Mouse (Mus musculus) frontal cortex, postnatal 25 days (tissue): Measurements from ENCODE around the gene Elk3.

Source experiments
- DNase-seq, 2 experiments: peaks; one replicate each; pipeline ENCODE4 v3.0.0; 2022; ENCODE audit warnings: low spot score in 2 of 2

Gene Elk3

GRCm38 (mm10) chr10:93267509-93267908 is 43.4 kb downstream of the Elk3 start:
- no peak for DNase-seq

- no peak for DNase-seq
Measured at GRCm38 (mm10) chr10:93266521-93266920, 44.4 kb downstream of the Elk3 start.

DNA sequence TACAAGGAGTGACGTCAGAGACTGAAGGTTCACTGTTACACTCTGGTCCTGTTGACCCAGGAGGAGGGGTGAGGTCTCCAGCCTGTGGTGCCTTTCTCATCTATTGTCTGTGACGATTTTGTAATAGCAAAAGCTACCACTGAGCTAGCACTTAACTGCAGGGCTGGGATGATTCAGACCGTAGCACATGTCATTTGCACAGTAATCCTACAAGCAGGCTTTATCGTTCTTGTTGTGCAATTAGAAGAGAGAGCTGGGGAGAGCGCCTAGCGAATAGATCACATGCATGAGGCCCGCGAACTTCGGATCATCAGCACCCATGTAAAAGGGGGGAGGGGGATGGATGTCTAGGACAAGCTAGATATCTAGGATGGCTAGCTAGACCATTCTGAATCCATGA is 45.1 kb downstream of the Elk3 start:
- no peak for DNase-seq

DNA sequence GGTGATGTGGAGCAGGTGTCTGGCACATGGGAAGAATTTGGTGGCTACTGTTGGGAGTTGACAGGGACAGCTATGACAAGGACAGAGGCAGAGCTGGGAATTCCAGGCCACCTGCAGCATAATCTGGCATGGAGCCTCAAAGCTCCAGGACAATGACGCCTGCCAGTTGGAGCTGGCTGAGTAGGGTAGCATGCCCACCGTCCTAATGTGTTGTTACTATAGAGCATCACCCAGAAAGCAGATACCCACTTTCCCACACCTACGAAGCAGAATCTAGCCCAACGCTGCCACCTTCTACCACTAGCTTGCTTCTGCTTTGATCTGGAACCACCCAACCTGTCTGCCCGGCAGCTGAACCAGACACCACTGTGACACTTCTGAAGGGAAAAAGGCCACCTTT is 46.9 kb downstream of the Elk3 start:
- no peak for DNase-seq

DNA sequence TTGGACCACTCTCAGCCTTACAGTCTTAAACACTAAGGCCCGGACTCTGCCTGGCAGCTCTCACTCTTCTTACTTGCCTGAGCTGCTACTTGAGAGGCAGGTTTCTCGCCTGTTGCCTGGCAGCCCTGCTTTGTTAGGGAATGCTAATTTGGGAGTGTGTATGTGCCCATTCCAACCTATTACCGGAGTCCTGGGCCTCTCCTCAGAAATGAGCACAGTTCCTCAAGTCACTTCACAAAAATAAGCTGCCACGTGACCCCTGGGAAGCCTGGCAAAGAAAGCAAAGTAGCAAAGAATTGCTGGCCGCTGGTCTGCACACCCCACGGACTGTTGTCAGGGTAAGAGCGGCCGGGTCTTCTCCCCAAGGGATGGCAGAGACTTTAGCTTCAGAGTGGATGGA is 47.5 kb downstream of the Elk3 start:
- DNase-seq: no peak

DNA sequence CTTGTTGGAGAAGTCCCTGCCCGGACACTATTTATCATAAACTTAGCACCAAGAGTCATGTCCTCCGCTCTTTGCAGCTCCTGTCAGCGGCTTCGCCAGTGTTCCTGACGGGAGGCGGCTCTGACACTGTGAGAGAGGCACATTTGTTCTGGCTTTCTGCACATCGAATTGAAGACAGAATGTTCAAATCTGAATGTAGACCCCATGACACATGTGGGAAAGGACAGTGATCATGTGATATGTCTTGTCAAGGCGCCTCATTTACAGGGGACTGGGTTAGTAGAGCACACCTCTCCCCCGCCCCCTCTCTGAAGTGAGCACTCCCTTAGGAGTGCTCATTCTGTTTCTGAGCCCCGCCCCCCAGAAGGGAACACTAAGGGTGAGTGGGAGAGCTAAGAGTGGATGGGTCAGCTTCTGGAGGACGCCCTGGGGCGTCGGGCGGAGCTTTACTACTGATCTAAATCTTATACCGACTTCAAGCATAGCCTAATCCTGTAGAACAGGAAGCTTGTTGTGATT is 48.9 kb downstream of the Elk3 start:
- DNase-seq: no peak

DNA sequence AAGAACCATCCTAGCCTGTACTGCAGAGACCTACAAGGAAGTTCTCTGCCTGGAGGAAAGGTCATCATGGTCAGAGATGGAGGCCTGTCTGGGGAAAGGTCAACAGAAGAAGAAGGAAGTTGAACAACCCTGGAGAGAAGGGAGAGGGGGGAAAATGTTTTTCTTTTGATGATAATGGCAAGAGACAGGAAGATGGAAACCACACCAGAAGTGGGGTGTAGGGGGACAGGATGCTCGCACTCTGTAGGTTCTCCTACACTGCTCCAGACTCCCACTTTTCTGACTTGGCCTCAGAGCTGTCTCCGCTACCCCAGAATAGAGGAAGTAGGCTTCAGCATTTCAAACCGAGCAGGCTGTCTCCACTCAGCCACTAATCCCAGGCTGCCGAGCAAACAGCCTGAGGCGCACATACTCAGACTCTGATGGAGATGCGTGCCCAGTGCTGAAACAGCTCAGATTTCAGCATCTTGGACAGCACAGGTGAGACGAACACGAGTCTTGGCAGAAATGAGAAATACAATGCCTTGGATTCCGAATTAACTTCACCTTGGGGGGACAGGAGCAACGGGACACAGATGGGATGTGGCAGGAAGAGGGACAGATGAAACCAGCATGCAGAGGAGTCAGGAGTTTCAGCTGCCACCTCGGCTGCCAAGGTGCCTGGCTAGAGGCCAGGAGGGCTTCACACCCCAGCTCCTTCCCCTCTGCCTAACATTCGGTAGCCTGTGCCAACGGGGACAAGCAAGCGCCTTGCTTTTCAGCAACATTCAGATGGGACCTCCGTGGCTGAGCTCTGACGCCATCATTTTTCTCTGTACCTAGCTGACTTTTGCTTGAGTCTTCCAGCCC is 49.6 kb downstream of the Elk3 start:
- no peak for DNase-seq

GRCm38 (mm10) chr10:93259826-93260225 is 51.1 kb downstream of the Elk3 start:
- no peak for DNase-seq

DNA sequence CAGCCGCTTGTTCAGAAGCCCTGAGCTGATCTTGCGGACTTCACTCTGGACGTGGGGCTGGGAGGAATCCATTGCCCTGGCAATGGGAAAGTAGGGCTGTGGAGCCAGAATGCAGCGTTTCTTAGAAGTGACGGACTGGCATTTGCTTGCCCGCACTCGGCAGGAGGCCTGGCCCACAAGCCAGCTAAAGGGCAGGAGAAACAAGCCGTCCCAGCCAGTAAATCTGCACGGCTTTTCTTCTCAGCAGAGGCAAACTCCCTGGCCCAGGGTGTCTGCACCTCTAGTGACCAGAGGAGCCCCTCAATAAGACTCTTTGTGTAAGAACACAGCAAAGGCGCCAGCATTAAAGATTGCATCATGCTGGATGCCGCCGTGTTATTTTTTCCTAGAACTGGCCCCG is 55.6 kb downstream of the Elk3 start:
- DNase-seq: no peak

DNA sequence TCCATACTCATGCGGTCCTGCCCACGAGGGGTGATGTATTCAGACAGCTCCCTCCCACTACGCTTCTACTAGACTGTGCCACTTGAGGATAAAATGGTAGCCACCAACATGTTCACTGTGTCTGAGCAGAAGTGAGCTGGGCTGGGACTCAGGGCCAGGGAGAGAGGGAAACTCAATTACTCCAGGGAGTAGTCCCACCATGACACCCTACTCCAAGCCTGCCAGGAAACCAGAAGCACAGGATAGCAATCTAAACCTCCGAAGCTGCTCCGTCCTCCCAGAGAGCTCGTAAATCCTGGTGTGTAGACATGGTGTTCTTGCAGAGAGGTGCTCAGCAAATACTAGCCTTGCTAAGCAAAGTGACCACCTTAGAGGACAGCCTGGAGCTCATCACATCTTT is 57.8 kb downstream of the Elk3 start:
- no peak for DNase-seq

DNA sequence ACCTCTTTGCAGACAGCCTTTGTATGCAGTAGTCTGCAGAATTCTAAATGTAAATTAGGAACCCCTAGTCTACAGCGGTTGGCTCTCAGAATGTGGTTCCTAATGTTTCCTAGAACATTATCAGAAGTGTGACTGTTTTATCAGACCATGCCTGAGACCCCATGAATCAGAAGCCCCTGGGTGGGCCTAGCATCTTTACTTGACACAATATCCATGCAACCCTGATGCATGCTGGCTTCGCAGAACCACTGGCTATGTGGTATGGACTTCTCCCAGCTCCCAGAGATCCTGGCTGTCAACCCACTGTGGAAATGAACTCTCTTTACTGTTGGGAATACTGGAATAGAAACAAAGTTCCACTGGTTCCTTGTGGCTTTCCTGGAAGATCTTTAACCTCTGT is 58.3 kb downstream of the Elk3 start:
- no peak for DNase-seq

DNA sequence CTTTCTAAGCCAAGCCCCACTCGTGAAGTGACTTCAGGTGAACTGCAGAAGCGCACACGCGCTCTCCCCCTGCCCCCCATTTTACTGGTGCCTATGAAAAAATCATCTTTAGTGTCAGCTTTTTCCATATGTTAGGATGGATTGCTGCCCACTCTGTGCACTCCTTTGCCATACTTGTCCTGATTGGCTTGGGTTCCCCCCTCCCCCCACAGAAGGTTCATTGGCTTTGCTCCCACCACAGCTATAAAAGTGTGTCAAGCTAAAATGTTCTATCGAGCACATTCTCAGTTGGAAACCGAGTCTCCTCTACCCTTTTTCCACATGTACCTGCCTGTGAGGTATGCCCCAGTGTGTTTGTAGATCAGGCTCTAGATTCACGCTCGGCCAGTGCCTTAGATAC is 59.5 kb downstream of the Elk3 start:
- no peak for DNase-seq

- no peak for DNase-seq
Measured at GRCm38 (mm10) chr10:93250436-93251317, 60.3 kb downstream of the Elk3 start.

DNA sequence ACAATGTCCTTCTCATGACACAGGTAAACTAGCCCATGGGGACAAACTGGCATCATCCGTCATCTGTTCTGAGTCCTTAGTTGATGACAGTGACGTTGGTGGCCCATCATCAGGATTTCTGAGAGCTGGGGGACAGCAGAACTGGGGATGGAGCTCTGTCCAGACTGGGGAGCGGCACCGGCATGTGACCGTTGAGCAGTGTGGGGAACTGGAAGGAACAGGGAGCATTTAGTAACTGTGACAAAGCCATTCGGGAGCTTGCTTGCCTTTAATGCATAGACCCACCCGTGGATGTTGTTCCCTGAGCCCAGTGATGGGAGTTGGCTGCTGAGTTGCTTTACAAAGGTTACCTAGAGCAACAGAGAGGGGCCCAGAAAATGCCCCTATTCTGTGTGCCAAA is 61.0 kb downstream of the Elk3 start:
- DNase-seq: no peak

DNA sequence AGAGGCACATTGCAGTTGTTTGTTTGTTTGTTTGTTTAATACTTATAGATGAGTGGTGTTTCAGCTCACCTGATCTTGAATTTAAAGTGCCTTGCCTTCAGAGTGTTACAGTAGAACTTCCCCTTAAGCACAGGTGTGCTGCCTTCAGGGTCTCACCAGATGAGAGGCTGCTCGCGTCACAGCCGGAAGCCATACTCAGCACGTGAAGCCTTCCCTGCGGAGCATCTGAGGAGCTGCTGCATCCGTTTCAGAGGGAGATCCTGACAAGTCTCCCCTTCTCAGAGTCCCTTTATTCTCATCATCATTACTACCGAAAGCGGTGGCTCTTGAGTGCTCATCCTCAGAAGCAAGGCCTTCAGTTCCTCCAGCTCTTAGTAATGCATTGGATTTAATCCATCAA is 62.5 kb downstream of the Elk3 start:
- no peak for DNase-seq

- DNase-seq: no peak
Measured at GRCm38 (mm10) chr10:93247902-93248301, 63.0 kb downstream of the Elk3 start.

DNA sequence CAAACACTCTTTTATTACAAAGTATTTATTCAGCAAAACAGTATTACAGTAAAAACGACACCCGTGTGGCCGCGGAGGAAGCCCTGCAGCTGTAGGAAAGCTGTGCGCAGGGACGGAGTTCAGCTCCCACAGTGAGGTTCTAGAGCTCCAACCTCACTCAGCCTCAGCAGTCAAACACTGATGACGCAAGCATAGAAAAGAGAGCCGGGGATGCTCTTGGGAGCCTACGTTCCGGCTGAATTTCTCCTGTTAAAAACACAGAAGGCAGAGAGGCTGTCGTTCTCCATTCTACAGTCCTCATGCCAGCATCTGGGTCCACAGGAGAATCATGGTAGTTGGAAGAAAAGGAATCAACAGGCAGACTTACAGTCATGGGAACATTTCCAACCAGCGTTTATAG is 63.5 kb downstream of the Elk3 start:
- DNase-seq: no peak

DNA sequence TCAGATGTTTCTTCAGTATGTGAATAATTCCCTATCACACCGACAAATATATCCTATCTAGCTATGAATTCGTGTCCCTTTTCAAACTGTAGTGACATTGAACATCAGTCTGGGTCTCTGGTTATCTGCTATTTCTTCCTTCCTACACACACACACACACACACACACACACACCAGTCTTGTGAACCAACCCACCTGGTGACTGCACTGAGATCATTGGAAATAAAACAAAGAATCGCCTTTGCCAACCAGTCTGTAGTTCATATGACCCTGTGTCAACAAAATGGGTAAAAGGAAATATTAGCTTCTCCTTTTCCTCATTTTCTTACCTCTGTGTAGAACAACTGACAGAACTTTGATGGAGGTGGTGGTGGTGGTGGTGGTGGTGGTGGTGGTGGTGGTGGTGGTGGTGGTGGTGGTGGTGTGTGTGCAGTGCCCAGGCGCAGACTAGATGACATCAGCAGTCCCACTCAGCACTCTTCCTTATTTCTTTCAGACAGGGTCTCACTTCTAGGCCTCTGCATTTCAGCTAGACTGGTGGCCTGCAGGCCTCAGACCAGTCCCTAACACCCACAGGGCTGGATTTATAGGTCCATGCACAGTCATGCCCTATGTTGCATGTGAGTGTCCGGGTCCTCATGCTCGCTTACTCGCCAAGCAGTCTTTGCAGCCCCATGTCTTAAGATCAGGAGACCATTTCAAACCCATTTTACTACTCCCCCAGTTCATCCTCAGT is 64.6 kb downstream of the Elk3 start:
- peak in 1 of 2 experiments; percentile 1 for DNase-seq

DNA sequence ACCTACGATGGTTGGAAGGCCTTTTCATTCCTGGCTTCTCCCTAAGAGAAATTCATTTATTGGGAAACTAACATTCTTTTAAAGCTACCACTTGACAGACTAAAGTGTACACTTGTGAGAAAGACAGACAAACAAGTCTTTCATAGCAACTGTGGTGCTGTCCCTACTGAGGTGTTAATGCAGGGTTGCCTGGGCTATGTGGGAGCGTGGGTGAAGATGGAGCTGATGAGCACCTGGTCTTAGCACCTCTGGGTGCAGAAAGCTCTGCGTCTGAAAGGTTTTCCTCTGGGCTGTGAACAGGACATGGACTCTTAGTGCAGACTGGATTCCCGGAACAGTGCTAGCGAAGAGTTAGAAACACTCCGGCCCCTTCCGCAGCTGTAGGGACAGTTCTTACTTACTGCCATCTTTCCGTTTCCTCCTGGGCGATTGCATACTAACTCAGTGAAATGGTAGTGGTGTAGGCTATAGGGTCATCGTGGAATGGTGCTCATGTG is 66.7 kb downstream of the Elk3 start:
- DNase-seq: peak in 1 of 2 experiments; percentile 3

GRCm38 (mm10) chr10:93242861-93243260 is 68.1 kb downstream of the Elk3 start:
- DNase-seq: no peak

- no peak for DNase-seq
Measured at GRCm38 (mm10) chr10:93242208-93242607, 68.7 kb downstream of the Elk3 start.
